Mouse (Mus musculus) mammary gland, adult 2 months (tissue): ENCODE measurements around the gene Slc6a11. TPM values are rescaled to one million over a fixed set of nuclear protein-coding genes. Genes with fewer than 3 reads are reported as not detected.

Experiments used
- polyA plus RNA-seq: library from polyadenylated mRNA; depleted of rRNA; stranded (reverse); fragments of >200 nt; gene quantifications from 2 replicates; pipeline ENCODE4 v1.2.3, GENCODE M21; 2012; ENCODE audit warnings: low replicate concordance; rRNA removed

Slc6a11 gene
- 0.09 TPM in 1 of 2 replicates, not detected in the other for polyA plus RNA-seq

GRCm38 (mm10) chr6:114131122-114131872 lies at the start of gene Slc6a11:
Gene Slc6a11 (plus strand): TSS chr6:114131241.

GRCm38 (mm10) chr6:114282469-114283277 lies 151.6 kb downstream of the Slc6a11 start, which contains the start of gene Slc6a1:
Gene Slc6a1 (plus strand): TSS chr6:114282635.

Other genes starting within 250 kb of the Slc6a11 start
- 0.10 and 0.30 TPM in 2 replicates for gene Atp2b2, start 88.6 kb upstream of the Slc6a11 start, polyA plus RNA-seq
- 0.37 and 0.91 TPM in 2 replicates for gene Slc6a1, start 151.4 kb downstream of the Slc6a11 start, polyA plus RNA-seq